Mouse (Mus musculus): Measurements from ENCODE around the gene Mbtps1. TPM values are rescaled to one million over a fixed set of nuclear protein-coding genes. Genes with fewer than 3 reads are reported as not detected.

Gene Mbtps1
- polyA plus RNA-seq, 1 experiment, result 72.7 TPM

GRCm38 (mm10) chr8:119557821-119558602 is 523 bp downstream of the Mbtps1 start:
- Histone ChIP-seq H3K27me3 (ENCODE audit: control insufficient read depth, insufficient read depth, insufficient read length) (no peaks in the 10 kb centered on the region), H3K4me3 (ENCODE audit: insufficient read depth, poor library complexity, severe bottlenecking) (peak overlapping the region; percentile 98), H3ac (ENCODE audit: control insufficient read depth, insufficient read length, low read depth) (peak overlapping the region; percentile 96), H3K36me3 (ENCODE audit: control insufficient read depth, insufficient read depth) (peaks cover 12% of the 10 kb centered on the region), H3K79me2 (ENCODE audit: control insufficient read depth, insufficient read depth) (peaks cover 54% of the 10 kb centered on the region), H3K79me3 (ENCODE audit: low read depth) (peaks cover 52% of the 10 kb centered on the region)
- TF ChIP-seq MYOG (IDR thresholded peaks at IDR 0.05; ENCODE audit: control insufficient read depth, extremely low read depth, insufficient read length), result no peak
- TF ChIP-seq MAX (IDR thresholded peaks at IDR 0.05), result no peak
- no peak for TF ChIP-seq MYOD1 (IDR thresholded peaks at IDR 0.05; ENCODE audit: control insufficient read depth, insufficient read length, low read depth)
- TF ChIP-seq USF1 (IDR thresholded peaks at IDR 0.05; ENCODE audit: low read depth), result no peak
- no peak for TF ChIP-seq CEBPB (IDR thresholded peaks at IDR 0.05; ENCODE audit: low read depth)
- TF ChIP-seq CTCF (IDR thresholded peaks at IDR 0.05; ENCODE audit: control insufficient read depth, insufficient read depth, insufficient read length), result no peak
- no peak for TF ChIP-seq FOSL1 (IDR thresholded peaks at IDR 0.05; ENCODE audit: insufficient read depth, low read length, poor library complexity, severe bottlenecking)

- Histone ChIP-seq H3K4me3 (ENCODE audit: insufficient read depth, poor library complexity, severe bottlenecking) (peak overlapping the region; percentile 98), H3ac (ENCODE audit: control insufficient read depth, insufficient read length, low read depth) (peak overlapping the region; percentile 54), H3K79me3 (ENCODE audit: low read depth) (peaks cover 60% of the 10 kb centered on the region), H3K79me2 (ENCODE audit: control insufficient read depth, insufficient read depth) (peaks cover 63% of the 10 kb centered on the region), H3K27me3 (ENCODE audit: control insufficient read depth, insufficient read depth, insufficient read length) (no peaks in the 10 kb centered on the region), H3K36me3 (ENCODE audit: control insufficient read depth, insufficient read depth) (peaks cover 8% of the 10 kb centered on the region)
- no peak for TF ChIP-seq MAX (IDR thresholded peaks at IDR 0.05)
Observed at GRCm38 (mm10) chr8:119557132-119557531, 1.4 kb downstream of the Mbtps1 start.

- TF ChIP-seq CTCF (IDR thresholded peaks at IDR 0.05; ENCODE audit: control insufficient read depth, insufficient read depth, insufficient read length) (no peak), CEBPB (IDR thresholded peaks at IDR 0.05; ENCODE audit: low read depth) (no peak), MYOG (IDR thresholded peaks at IDR 0.05; ENCODE audit: control insufficient read depth, extremely low read depth, insufficient read length) (no peak), MYOD1 (IDR thresholded peaks at IDR 0.05; ENCODE audit: control insufficient read depth, insufficient read length, low read depth) (no peak), FOSL1 (IDR thresholded peaks at IDR 0.05; ENCODE audit: insufficient read depth, low read length, poor library complexity, severe bottlenecking) (no peak), USF1 (IDR thresholded peaks at IDR 0.05; ENCODE audit: low read depth) (no peak), MAX (IDR thresholded peaks at IDR 0.05) (no peak)
- H3K4me3 ChIP-seq (ENCODE audit: insufficient read depth, poor library complexity, severe bottlenecking), result no peak overlapping the region
- no peak overlapping the region for H3ac ChIP-seq (ENCODE audit: control insufficient read depth, insufficient read length, low read depth)
- peaks cover 8% of the 10 kb centered on the region for H3K36me3 ChIP-seq (ENCODE audit: control insufficient read depth, insufficient read depth)
- H3K27me3 ChIP-seq (ENCODE audit: control insufficient read depth, insufficient read depth, insufficient read length), result no peaks in the 10 kb centered on the region
- peaks cover 76% of the 10 kb centered on the region for H3K79me2 ChIP-seq (ENCODE audit: control insufficient read depth, insufficient read depth)
- H3K79me3 ChIP-seq (ENCODE audit: low read depth), result peaks cover 73% of the 10 kb centered on the region
Observed at GRCm38 (mm10) chr8:119555861-119556260, 2.7 kb downstream of the Mbtps1 start.

GRCm38 (mm10) chr8:119552967-119553366 is 5.6 kb downstream of the Mbtps1 start:
- Histone ChIP-seq H3K79me2 (ENCODE audit: control insufficient read depth, insufficient read depth) (peaks cover 100% of the 10 kb centered on the region), H3K4me3 (ENCODE audit: insufficient read depth, poor library complexity, severe bottlenecking) (no peak overlapping the region), H3K79me3 (ENCODE audit: low read depth) (peaks cover 93% of the 10 kb centered on the region), H3K36me3 (ENCODE audit: control insufficient read depth, insufficient read depth) (peaks cover 8% of the 10 kb centered on the region), H3ac (ENCODE audit: control insufficient read depth, insufficient read length, low read depth) (no peak overlapping the region), H3K27me3 (ENCODE audit: control insufficient read depth, insufficient read depth, insufficient read length) (no peaks in the 10 kb centered on the region)
- TF ChIP-seq USF1 (IDR thresholded peaks at IDR 0.05; ENCODE audit: low read depth), result no peak
- no peak for TF ChIP-seq MAX (IDR thresholded peaks at IDR 0.05)
- no peak for TF ChIP-seq CTCF (IDR thresholded peaks at IDR 0.05; ENCODE audit: control insufficient read depth, insufficient read depth, insufficient read length)
- no peak for TF ChIP-seq MYOG (IDR thresholded peaks at IDR 0.05; ENCODE audit: control insufficient read depth, extremely low read depth, insufficient read length)

GRCm38 (mm10) chr8:119548560-119549113 is 9.9 kb downstream of the Mbtps1 start:
- H3K27me3 ChIP-seq (ENCODE audit: control insufficient read depth, insufficient read depth, insufficient read length), result no peaks in the 10 kb centered on the region
- peaks cover 31% of the 10 kb centered on the region for H3K36me3 ChIP-seq (ENCODE audit: control insufficient read depth, insufficient read depth)
- TF ChIP-seq MYOD1 (IDR thresholded peaks at IDR 0.05; ENCODE audit: control insufficient read depth, insufficient read length, low read depth) (no peak), FOSL1 (IDR thresholded peaks at IDR 0.05; ENCODE audit: insufficient read depth, low read length, poor library complexity, severe bottlenecking) (no peak), USF1 (IDR thresholded peaks at IDR 0.05; ENCODE audit: low read depth) (no peak)
- no peak overlapping the region for H3K4me3 ChIP-seq (ENCODE audit: insufficient read depth, poor library complexity, severe bottlenecking)
- no peak overlapping the region for H3ac ChIP-seq (ENCODE audit: control insufficient read depth, insufficient read length, low read depth)
- peaks cover 89% of the 10 kb centered on the region for H3K79me2 ChIP-seq (ENCODE audit: control insufficient read depth, insufficient read depth)
- peaks cover 62% of the 10 kb centered on the region for H3K79me3 ChIP-seq (ENCODE audit: low read depth)

GRCm38 (mm10) chr8:119547019-119547691 is 11.4 kb downstream of the Mbtps1 start:
- no peak overlapping the region for H3ac ChIP-seq (ENCODE audit: control insufficient read depth, insufficient read length, low read depth)
- no peaks in the 10 kb centered on the region for H3K27me3 ChIP-seq (ENCODE audit: control insufficient read depth, insufficient read depth, insufficient read length)
- H3K36me3 ChIP-seq (ENCODE audit: control insufficient read depth, insufficient read depth), result peaks cover 44% of the 10 kb centered on the region
- H3K79me2 ChIP-seq (ENCODE audit: control insufficient read depth, insufficient read depth), result peaks cover 75% of the 10 kb centered on the region
- no peak overlapping the region for H3K4me3 ChIP-seq (ENCODE audit: insufficient read depth, poor library complexity, severe bottlenecking)
- TF ChIP-seq MYOG (IDR thresholded peaks at IDR 0.05; ENCODE audit: control insufficient read depth, extremely low read depth, insufficient read length), result no peak
- TF ChIP-seq FOSL1 (IDR thresholded peaks at IDR 0.05; ENCODE audit: insufficient read depth, low read length, poor library complexity, severe bottlenecking), result no peak
- H3K79me3 ChIP-seq (ENCODE audit: low read depth), result peaks cover 48% of the 10 kb centered on the region

All from C2C12 (cell line).